Mouse (Mus musculus) ES-Bruce4 (cell line): ENCODE data around the gene Dlgap5. TPM values are rescaled to one million over a fixed set of nuclear protein-coding genes. Genes with fewer than 3 reads are reported as not detected.

Experiments
- H3K27ac ChIP-seq: 2 replicates; pipeline ENCODE4 v1.5.1; 2012; ENCODE audit warnings: low read length, inconsistent platforms; ENCODE audit not compliant: insufficient read depth
- H3K27me3 ChIP-seq: 2 replicates; pipeline ENCODE4 v1.6.1; 2012; ENCODE audit warnings: mild to moderate bottlenecking, low read length, inconsistent platforms; ENCODE audit not compliant: control insufficient read depth, poor library complexity, insufficient read depth, severe bottlenecking
- H3K36me3 ChIP-seq: 2 replicates; pipeline ENCODE4 v1.6.1; 2012; ENCODE audit warnings: inconsistent platforms, mild to moderate bottlenecking, low read length, moderate library complexity; ENCODE audit not compliant: control insufficient read depth, poor library complexity, insufficient read depth, severe bottlenecking
- H3K4me1 ChIP-seq: one replicate; pipeline ENCODE4 v1.8.1; 2011; ENCODE audit warnings: low read length; ENCODE audit not compliant: control insufficient read depth, insufficient read depth
- H3K4me3 ChIP-seq: 2 replicates; pipeline ENCODE4 v1.5.1; 2011; ENCODE audit warnings: low read depth, mild to moderate bottlenecking, low read length
- H3K9ac ChIP-seq: 2 replicates; pipeline ENCODE4 v1.6.1; 2012; ENCODE audit warnings: low read depth, mild to moderate bottlenecking, inconsistent platforms; ENCODE audit not compliant: poor library complexity, severe bottlenecking
- H3K9me3 ChIP-seq: replicated peaks from 2 replicates; pipeline ENCODE4 v1.6.1; 2012; ENCODE audit warnings: mild to moderate bottlenecking, low read length, inconsistent platforms; ENCODE audit not compliant: control insufficient read depth, poor library complexity, insufficient read depth, severe bottlenecking
- CTCF ChIP-seq: IDR thresholded peaks from one replicate; pipeline ENCODE4 v1.8.1; 2011; ENCODE audit warnings: low read depth, low read length
- EP300 ChIP-seq: IDR thresholded peaks from 2 replicates; pipeline ENCODE4 v1.6.1; 2011; ENCODE audit warnings: low read depth, low read length; ENCODE audit not compliant: insufficient read depth
- POLR2A ChIP-seq: IDR thresholded peaks from one replicate; pipeline ENCODE4 v1.8.1; 2011; ENCODE audit warnings: low read length; ENCODE audit not compliant: insufficient read depth
- polyA plus RNA-seq: library from polyadenylated mRNA; stranded (reverse); fragments of >200 nt; gene quantifications from 2 replicates; pipeline ENCODE4 v1.2.4, GENCODE M21; 2011; ENCODE audit warnings: low read depth; ENCODE audit not compliant: missing spikeins, insufficient read depth, insufficient read length

Gene Dlgap5
- polyA plus RNA-seq, 1 experiment, result 141 TPM

GRCm38 (mm10) chr14:47406000-47406399, 12.2 kb downstream of the Dlgap5 start:
- H3K27me3 ChIP-seq, result no peaks in the 10 kb centered on the region
- no peak overlapping the region for H3K9ac ChIP-seq
- H3K27ac ChIP-seq, result no peak overlapping the region
- no peaks in the 10 kb centered on the region for H3K9me3 ChIP-seq
- TF ChIP-seq CTCF, result no peak
- TF ChIP-seq POLR2A, result no peak
- H3K4me1 ChIP-seq, result no peaks in the 10 kb centered on the region
- no peak overlapping the region for H3K4me3 ChIP-seq
- H3K36me3 ChIP-seq, result peaks cover 81% of the 10 kb centered on the region

GRCm38 (mm10) chr14:47402735-47403134, 15.5 kb downstream of the Dlgap5 start:
- peaks cover 79% of the 10 kb centered on the region for H3K36me3 ChIP-seq

GRCm38 (mm10) chr14:47396165-47396652, 22.0 kb downstream of the Dlgap5 start:
- Histone ChIP-seq H3K4me3 (no peak overlapping the region), H3K9me3 (no peaks in the 10 kb centered on the region), H3K27ac (no peak overlapping the region), H3K27me3 (no peaks in the 10 kb centered on the region), H3K9ac (no peak overlapping the region), H3K36me3 (peaks cover 80% of the 10 kb centered on the region), H3K4me1 (no peaks in the 10 kb centered on the region)
- TF ChIP-seq EP300 (no peak), CTCF (peak; percentile 48)

More at GRCm38 (mm10) chr14:47402735-47403134, 15.5 kb downstream of the Dlgap5 start:
- H3K4me1 ChIP-seq, result no peaks in the 10 kb centered on the region
- H3K4me3 ChIP-seq, result no peak overlapping the region
- no peaks in the 10 kb centered on the region for H3K27me3 ChIP-seq
- no peak overlapping the region for H3K27ac ChIP-seq
- no peaks in the 10 kb centered on the region for H3K9me3 ChIP-seq
- TF ChIP-seq POLR2A (no peak), EP300 (no peak), CTCF (no peak)
- H3K9ac ChIP-seq, result no peak overlapping the region

GRCm38 (mm10) chr14:47395462-47396026, 22.7 kb downstream of the Dlgap5 start:
- Histone ChIP-seq H3K9ac (no peak overlapping the region), H3K27ac (no peak overlapping the region), H3K9me3 (no peaks in the 10 kb centered on the region), H3K36me3 (peaks cover 82% of the 10 kb centered on the region), H3K27me3 (no peaks in the 10 kb centered on the region), H3K4me1 (no peaks in the 10 kb centered on the region), H3K4me3 (no peak overlapping the region)
- no peak for TF ChIP-seq CTCF
- TF ChIP-seq POLR2A, result no peak
- TF ChIP-seq EP300, result no peak

- Histone ChIP-seq H3K4me3 (no peak overlapping the region), H3K36me3 (peaks cover 82% of the 10 kb centered on the region), H3K27me3 (no peaks in the 10 kb centered on the region), H3K9me3 (no peaks in the 10 kb centered on the region), H3K9ac (no peak overlapping the region), H3K27ac (no peak overlapping the region), H3K4me1 (no peaks in the 10 kb centered on the region)
- TF ChIP-seq EP300 (no peak), POLR2A (no peak), CTCF (no peak)
Observed at GRCm38 (mm10) chr14:47395007-47395406, 23.2 kb downstream of the Dlgap5 start.

GRCm38 (mm10) chr14:47393354-47394094, 24.7 kb downstream of the Dlgap5 start:
- Histone ChIP-seq H3K9me3 (no peaks in the 10 kb centered on the region), H3K27ac (no peak overlapping the region), H3K27me3 (no peaks in the 10 kb centered on the region), H3K4me3 (no peak overlapping the region), H3K9ac (no peak overlapping the region), H3K36me3 (peaks cover 81% of the 10 kb centered on the region), H3K4me1 (no peaks in the 10 kb centered on the region)
- TF ChIP-seq CTCF (no peak), POLR2A (no peak), EP300 (no peak)
